Mouse (Mus musculus) frontal cortex, postnatal 14 days (tissue): ENCODE results near the gene Irf2bp2.

Source experiments
- DNase-seq, 2 experiments: peaks; one replicate each; pipeline ENCODE4 v3.0.0; 2022; ENCODE audit warnings: low spot score in 2 of 2

Irf2bp2 gene

GRCm38 (mm10) chr8:126538648-126539354, 55.0 kb downstream of the Irf2bp2 start:
- peak; percentile 54 to 76 for DNase-seq
